Mouse (Mus musculus) neural tube, embryonic 12.5 days (tissue): ENCODE data around the gene Fryl. TPM values are rescaled to one million over a fixed set of nuclear protein-coding genes. Genes with fewer than 3 reads are reported as not detected.

Experiments
- ATAC-seq: fragments of 200-750 bp; cut with Nextera tagmentation; 2 replicates; pipeline ENCODE4 v1.8.0; 2017; ENCODE audit warnings: low read depth, mild to moderate bottlenecking, moderate TSS enrichment, moderate library complexity; ENCODE audit not compliant: low FRiP score
- H3K27ac ChIP-seq: fragments of 300-500 bp; sonication (generic); 2 replicates; pipeline ENCODE4 v1.5.1; 2016
- H3K27me3 ChIP-seq: fragments of 300-500 bp; sonication (generic); replicated peaks from 2 replicates; pipeline ENCODE4 v1.6.1; 2016; ENCODE audit warnings: mild to moderate bottlenecking
- H3K36me3 ChIP-seq: fragments of 300-500 bp; sonication (generic); 2 replicates; pipeline ENCODE4 v1.6.1; 2016; ENCODE audit warnings: mild to moderate bottlenecking
- H3K4me1 ChIP-seq: fragments of 300-500 bp; sonication (generic); 2 replicates; pipeline ENCODE4 v1.6.1; 2016
- H3K4me2 ChIP-seq: fragments of 300-500 bp; sonication (generic); replicated peaks from 2 replicates; pipeline ENCODE4 v1.6.1; 2016; ENCODE audit warnings: mild to moderate bottlenecking
- H3K4me3 ChIP-seq: fragments of 300-500 bp; sonication (generic); 2 replicates; pipeline ENCODE4 v1.5.1; 2016
- H3K9ac ChIP-seq: fragments of 300-500 bp; sonication (generic); 2 replicates; pipeline ENCODE4 v1.6.1; 2016; ENCODE audit warnings: mild to moderate bottlenecking
- H3K9me3 ChIP-seq: fragments of 300-500 bp; sonication (generic); 2 replicates; pipeline ENCODE4 v1.6.1; 2016; ENCODE audit warnings: mild to moderate bottlenecking
- WGBS: fragments of 180-500 bp; shearing (Covaris S2); methylation state at CpG from one replicate; pipeline ENCODE4 v1.1.7; 2016; 5-methylcytosine and 5-hydroxymethylcytosine counted together
- polyA plus RNA-seq: library from polyadenylated mRNA; unstranded; fragments of >200 nt; fragmentation: Nextera tagmentation; extraction: Ambion mirVana; gene quantifications from 2 replicates; pipeline ENCODE4 v1.2.1, GENCODE M21; 2016

Fryl gene
- polyA plus RNA-seq, 1 experiment from 2014 or later: 44.8 TPM

DNA sequence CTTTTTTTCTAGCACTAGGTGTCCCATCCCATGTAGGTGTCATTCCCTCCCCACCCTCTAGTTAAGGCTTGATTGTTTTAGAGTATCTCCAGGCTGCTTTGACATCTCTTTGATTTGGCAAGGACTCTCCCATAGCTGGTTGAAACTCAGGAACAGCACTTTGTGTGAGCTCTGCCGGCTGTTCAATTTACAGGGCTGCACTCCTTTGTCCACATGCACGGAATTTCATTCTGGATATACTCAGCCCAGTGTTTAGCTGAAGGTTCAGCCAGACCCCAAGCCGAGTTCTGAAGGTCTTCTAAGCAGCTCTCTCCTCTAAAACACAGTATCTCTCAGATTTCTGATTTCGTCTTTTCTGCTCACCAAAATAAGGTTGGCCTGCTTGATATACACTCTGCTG lies 284.0 kb downstream of the Fryl start:
- H3K36me3 ChIP-seq: peaks cover 43% of the 10 kb centered on the region
- WGBS: 75% methylated on average over 4 of the region's 4 CpGs

More for the DNA sequence above, 284.0 kb downstream of the Fryl start:
- no peak for ATAC-seq
- no peaks in the 10 kb centered on the region for H3K9me3 ChIP-seq
- H3K9ac ChIP-seq: no peak overlapping the region
- H3K4me3 ChIP-seq: no peak overlapping the region
- no peak overlapping the region for H3K4me2 ChIP-seq
- H3K4me1 ChIP-seq: no peaks in the 10 kb centered on the region
- no peak overlapping the region for H3K27ac ChIP-seq
- no peaks in the 10 kb centered on the region for H3K27me3 ChIP-seq

Other genes with a start within 250 kb of the Fryl start
- gene Slc10a4, start 249.7 kb downstream of the Fryl start, polyA plus RNA-seq: 39.4 and 45.8 TPM in 2 replicates
- 225 and 264 TPM in 2 replicates for gene Ociad1, start 36.2 kb upstream of the Fryl start, polyA plus RNA-seq
- 12.3 and 12.5 TPM in 2 replicates for gene Ociad2, start 84.4 kb upstream of the Fryl start, polyA plus RNA-seq
- not detected in 2 replicates for gene Cwh43, start 149.5 kb upstream of the Fryl start, polyA plus RNA-seq
- 59.2 and 61.2 TPM in 2 replicates for gene Dcun1d4, start 224.4 kb upstream of the Fryl start, polyA plus RNA-seq